Mouse (Mus musculus) colon, adult 2 months (tissue): ENCODE measurements around the gene Gfpt1. TPM values are rescaled to one million over a fixed set of nuclear protein-coding genes. Genes with fewer than 3 reads are reported as not detected.

ENCODE experiments used
- polyA plus RNA-seq: library from polyadenylated mRNA; depleted of rRNA; stranded (reverse); fragments of >200 nt; gene quantifications from 2 replicates; pipeline ENCODE4 v1.2.3, GENCODE M21; 2012; rRNA removed

Gene Gfpt1
- polyA plus RNA-seq = 92.6 and 94.9 TPM in 2 replicates

DNA sequence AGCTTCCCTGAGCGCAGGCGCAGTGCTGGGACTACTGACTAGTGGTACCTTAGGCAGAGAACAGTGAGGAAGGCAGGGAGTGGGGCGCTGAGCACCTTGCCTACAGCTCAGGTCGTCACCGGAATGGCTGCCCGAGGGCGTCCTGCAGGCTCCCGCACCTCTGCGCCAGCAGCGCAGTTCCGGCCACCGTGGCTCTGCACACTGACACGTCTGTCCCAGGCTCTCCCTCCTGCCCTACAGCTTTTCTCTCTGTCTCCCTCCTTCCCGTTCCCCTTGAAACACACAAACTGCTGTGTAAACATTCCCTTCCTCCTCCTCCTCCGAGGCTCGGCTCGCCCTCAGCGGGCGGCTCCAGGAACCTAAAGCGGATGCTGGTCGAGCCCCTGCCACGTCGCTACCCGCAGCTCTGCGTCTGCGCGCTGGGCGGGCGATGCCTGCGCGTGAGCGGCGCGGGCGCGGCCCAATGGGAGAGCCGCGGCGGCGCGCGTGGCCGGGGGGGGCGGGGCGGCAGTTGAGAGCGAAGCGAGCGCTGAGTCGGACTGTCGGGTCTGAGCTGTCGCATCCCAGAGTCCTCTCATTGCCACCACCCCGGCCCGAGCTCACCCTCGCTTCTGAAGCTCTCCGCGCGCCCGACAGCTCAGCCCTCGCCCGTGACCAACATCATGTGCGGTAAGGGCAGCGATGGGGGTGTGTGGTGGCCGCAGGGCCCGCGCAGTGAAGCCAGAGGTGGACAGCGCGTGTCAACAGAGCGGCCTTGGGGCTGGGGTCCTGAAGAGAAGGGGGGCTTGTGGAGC lies at the start of gene Gfpt1:
Gfpt1 (plus strand) TSS at position 510 of the 794 bp plus-strand sequence.

DNA sequence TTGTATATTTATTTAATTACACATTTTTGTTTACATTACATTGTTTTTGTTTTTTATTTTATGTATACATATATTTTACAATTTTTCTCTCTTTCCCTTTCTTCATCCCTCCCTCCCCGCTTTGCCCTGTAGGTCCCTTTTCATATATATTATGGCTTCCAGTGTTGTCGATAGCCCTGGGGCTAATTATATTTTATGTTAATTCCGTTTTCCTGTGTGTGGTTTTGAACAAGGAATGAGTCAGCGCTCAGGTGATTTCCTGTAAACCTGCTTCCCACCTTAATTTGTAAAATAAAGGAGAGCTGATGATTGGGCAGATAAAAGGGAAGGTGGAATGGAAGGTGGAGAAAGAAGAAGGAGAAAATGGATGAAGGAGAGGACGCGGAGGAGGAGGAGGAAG lies 33.8 kb upstream of the Gfpt1 start, which contains the start of gene Nfu1:
Nfu1 (plus strand) TSS at position 350 of the 400 bp plus-strand sequence.

DNA sequence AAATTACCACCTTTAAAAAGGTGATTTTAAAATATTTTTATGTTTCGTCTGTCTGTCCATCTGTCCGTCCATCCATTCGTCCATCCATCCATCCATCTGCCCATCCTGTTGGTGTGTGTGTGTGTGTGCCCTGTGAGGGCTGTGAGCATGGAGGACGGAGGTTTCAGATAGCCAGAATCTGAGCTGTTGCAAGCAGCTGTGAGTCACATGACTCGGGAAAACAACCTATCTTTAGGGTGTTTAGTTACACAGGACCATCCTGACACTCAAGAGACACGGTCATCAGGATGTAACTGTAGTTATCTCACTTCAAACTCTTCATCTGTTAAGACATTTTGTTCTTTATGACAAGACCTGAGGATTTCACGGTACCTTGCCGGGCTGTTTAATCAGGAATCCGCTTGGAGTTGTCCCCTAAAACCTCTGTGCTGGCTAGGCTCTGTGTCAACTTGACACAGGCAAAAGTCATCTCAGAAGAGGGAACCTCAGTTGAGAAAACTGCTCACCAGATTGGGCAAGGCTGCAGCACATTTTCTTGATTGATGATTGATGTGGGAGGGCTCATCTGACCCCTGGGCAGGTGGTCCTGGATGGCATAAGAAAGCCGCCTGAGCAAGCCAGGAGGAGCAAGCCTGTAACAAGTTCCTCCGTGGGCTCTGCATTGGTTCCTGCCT lies 61.6 kb downstream of the Gfpt1 start, which contains the start of gene D6Ertd527e:
D6Ertd527e (plus strand) TSS at position 624 of the 674 bp plus-strand sequence.

Other genes starting within 250 kb of the Gfpt1 start
- 106 and 113 TPM in 2 replicates for gene Anxa4, start 249.3 kb upstream of the Gfpt1 start, polyA plus RNA-seq
- gene Aak1, start 193.3 kb upstream of the Gfpt1 start, polyA plus RNA-seq = 18.2 and 21.8 TPM in 2 replicates
- 81.1 and 122 TPM in 2 replicates for gene Nfu1, start 33.6 kb upstream of the Gfpt1 start, polyA plus RNA-seq
- 2.5 and 3.3 TPM in 2 replicates for gene D6Ertd527e, start 61.9 kb downstream of the Gfpt1 start, polyA plus RNA-seq